Mouse (Mus musculus): Measurements from ENCODE around the gene Rasal2. TPM values are rescaled to one million over a fixed set of nuclear protein-coding genes. Genes with fewer than 3 reads are reported as not detected.
A peak's percentile ranks its signal among the peaks of the same experiment; 100 is the strongest.

Rasal2 gene
- polyA plus RNA-seq, 1 experiment from 2014 or later, result 37.1 TPM

- no peaks in the 10 kb centered on the region for H3K36me3 ChIP-seq (ENCODE audit: control insufficient read depth, insufficient read depth, low read length)
- H3K9me3 ChIP-seq (ENCODE audit: control insufficient read depth, low read length), result no peaks in the 10 kb centered on the region
- ATAC-seq, result no peak
- no peak overlapping the region for H3K9ac ChIP-seq (ENCODE audit: low read depth, low read length)
- no peaks in the 10 kb centered on the region for H3K27me3 ChIP-seq (replicated peaks; ENCODE audit: control insufficient read depth, insufficient read depth, low read length)
- H3K4me3 ChIP-seq (ENCODE audit: low read length), result no peak overlapping the region
- no peak overlapping the region for H3K27ac ChIP-seq (ENCODE audit: low read depth, low read length)
- no peak overlapping the region for H3K4me2 ChIP-seq (ENCODE audit: low read length)
- H3K4me1 ChIP-seq (ENCODE audit: control insufficient read depth, insufficient read depth, low read depth, low read length), result no peaks in the 10 kb centered on the region
- 97% methylated on average over 6 of the region's 6 CpGs for WGBS
Observed at GRCm38 (mm10) chr1:157225013-157225412, 187.4 kb downstream of the Rasal2 start.

DNA sequence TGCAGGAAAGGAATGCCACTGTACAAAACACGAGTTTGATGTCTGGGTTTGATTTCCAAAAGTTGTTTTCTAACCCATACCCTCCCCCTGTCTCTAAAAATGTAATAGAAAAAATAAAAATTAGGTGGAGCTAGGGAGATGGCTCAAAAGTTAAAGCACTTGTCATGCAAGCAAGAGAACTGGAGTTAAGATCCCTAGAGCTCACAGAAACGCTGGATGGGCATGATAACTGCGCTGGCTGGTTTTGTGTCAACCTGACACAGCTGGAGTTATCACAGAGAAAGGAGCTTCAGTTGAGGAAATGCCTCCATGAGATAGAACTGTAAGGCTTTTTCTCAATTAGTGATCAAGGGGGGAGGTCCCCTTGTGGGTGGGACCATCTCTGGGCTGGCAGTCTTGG, 191.5 kb downstream of the Rasal2 start:
- Histone ChIP-seq H3K36me3 (ENCODE audit: control insufficient read depth, insufficient read depth, low read length) (0 out of 2 replicates have a peak, but pooled peaks cover 2% of the 10 kb centered on the region), H3K4me2 (ENCODE audit: low read length) (no peak overlapping the region), H3K9me3 (ENCODE audit: control insufficient read depth, low read length) (no peaks in the 10 kb centered on the region), H3K27me3 (replicated peaks; ENCODE audit: control insufficient read depth, insufficient read depth, low read length) (no peaks in the 10 kb centered on the region), H3K4me1 (ENCODE audit: control insufficient read depth, insufficient read depth, low read depth, low read length) (no peaks in the 10 kb centered on the region), H3K4me3 (ENCODE audit: low read length) (no peak overlapping the region), H3K27ac (ENCODE audit: low read depth, low read length) (no peak overlapping the region), H3K9ac (ENCODE audit: low read depth, low read length) (no peak overlapping the region)
- no peak for ATAC-seq
- 90% methylated on average over 3 of the region's 3 CpGs for WGBS

DNA sequence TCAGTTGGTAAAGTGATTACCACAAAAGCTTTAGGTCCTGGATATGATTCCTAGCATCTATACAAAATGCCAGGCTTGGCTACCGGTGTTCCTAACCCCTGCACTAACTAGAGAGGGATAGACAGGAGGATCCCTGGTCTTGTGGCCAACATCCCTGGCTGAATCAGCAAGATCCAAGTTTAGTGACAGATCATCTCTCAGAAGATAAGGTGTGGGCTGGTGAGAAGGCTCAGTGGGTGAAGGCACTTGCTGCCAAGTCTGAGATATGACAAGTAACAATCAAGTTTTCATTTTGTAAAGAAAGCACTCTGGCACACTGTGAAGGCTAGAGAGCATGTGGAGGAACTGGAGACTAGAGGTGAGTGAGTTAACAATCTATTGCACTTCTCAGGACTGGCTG, 191.9 kb downstream of the Rasal2 start:
- H3K9ac ChIP-seq (ENCODE audit: low read depth, low read length), result no peak overlapping the region
- H3K36me3 ChIP-seq (ENCODE audit: control insufficient read depth, insufficient read depth, low read length), result 0 out of 2 replicates have a peak, but pooled peaks cover 3% of the 10 kb centered on the region
- H3K4me2 ChIP-seq (ENCODE audit: low read length), result no peak overlapping the region
- H3K27me3 ChIP-seq (replicated peaks; ENCODE audit: control insufficient read depth, insufficient read depth, low read length), result no peaks in the 10 kb centered on the region
- H3K4me1 ChIP-seq (ENCODE audit: control insufficient read depth, insufficient read depth, low read depth, low read length), result no peaks in the 10 kb centered on the region
- WGBS, result 95% methylated on average over 1 of the region's 1 CpGs
- no peak overlapping the region for H3K27ac ChIP-seq (ENCODE audit: low read depth, low read length)
- ATAC-seq, result no peak
- H3K4me3 ChIP-seq (ENCODE audit: low read length), result no peak overlapping the region
- no peaks in the 10 kb centered on the region for H3K9me3 ChIP-seq (ENCODE audit: control insufficient read depth, low read length)

DNA sequence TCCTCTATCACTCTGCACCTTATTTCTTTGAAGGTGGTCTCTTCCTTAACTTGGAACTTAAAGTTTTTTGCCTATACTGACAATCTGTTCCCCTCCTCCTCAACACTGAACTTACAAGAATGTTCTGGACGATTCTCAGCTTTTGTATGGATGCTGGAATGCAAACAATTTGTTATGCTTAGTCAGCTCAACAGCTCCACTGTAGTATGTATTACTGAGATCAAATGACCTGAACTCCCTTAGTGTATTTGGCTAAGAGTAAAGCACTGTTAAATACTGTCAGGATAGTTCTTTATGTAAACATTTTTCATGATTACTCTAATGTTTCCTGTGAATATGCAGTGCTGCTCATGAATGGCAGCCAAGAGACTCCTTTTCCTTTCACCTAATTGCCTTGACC, 203.6 kb downstream of the Rasal2 start:
- H3K36me3 ChIP-seq (ENCODE audit: control insufficient read depth, insufficient read depth, low read length), result no peaks in the 10 kb centered on the region
- WGBS, result 16% methylated on average over 1 of the region's 1 CpGs
- H3K9me3 ChIP-seq (ENCODE audit: control insufficient read depth, low read length), result no peaks in the 10 kb centered on the region
- no peak overlapping the region for H3K4me2 ChIP-seq (ENCODE audit: low read length)
- no peaks in the 10 kb centered on the region for H3K27me3 ChIP-seq (replicated peaks; ENCODE audit: control insufficient read depth, insufficient read depth, low read length)
- peaks cover 3% of the 10 kb centered on the region; the same call in 1 of the 2 replicates for H3K4me1 ChIP-seq (ENCODE audit: control insufficient read depth, insufficient read depth, low read depth, low read length)
- no peak overlapping the region for H3K4me3 ChIP-seq (ENCODE audit: low read length)
- no peak for ATAC-seq
- H3K9ac ChIP-seq (ENCODE audit: low read depth, low read length), result no peak overlapping the region
- no peak overlapping the region for H3K27ac ChIP-seq (ENCODE audit: low read depth, low read length)

DNA sequence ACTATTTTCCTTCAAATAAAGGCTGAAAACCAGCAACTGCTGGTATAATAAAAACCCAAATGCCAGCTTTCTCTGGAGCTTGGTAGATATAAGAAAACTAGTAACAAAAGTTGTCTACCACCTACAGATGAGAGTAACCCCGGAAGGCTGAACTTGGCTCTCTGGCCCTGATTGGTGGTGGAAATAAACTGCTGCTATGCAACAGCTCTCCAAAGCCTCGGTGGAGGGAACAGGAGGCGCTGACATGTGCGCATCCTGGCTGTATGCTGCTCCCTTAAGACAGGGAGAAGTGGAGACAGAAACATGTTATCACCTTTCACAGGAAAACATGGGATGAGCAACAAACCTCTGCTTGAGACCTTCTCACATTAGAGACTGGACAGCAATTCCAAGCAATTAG, 206.7 kb downstream of the Rasal2 start:
- no peak for ATAC-seq
- H3K36me3 ChIP-seq (ENCODE audit: control insufficient read depth, insufficient read depth, low read length), result no peaks in the 10 kb centered on the region
- H3K9ac ChIP-seq (ENCODE audit: low read depth, low read length), result no peak overlapping the region
- H3K4me3 ChIP-seq (ENCODE audit: low read length), result no peak overlapping the region
- H3K4me2 ChIP-seq (ENCODE audit: low read length), result no peak overlapping the region
- no peaks in the 10 kb centered on the region for H3K9me3 ChIP-seq (ENCODE audit: control insufficient read depth, low read length)
- 72% methylated on average over 4 of the region's 4 CpGs for WGBS
- no peak overlapping the region for H3K27ac ChIP-seq (ENCODE audit: low read depth, low read length)
- H3K27me3 ChIP-seq (replicated peaks; ENCODE audit: control insufficient read depth, insufficient read depth, low read length), result no peaks in the 10 kb centered on the region
- peaks cover 3% of the 10 kb centered on the region; the same call in 1 of the 2 replicates for H3K4me1 ChIP-seq (ENCODE audit: control insufficient read depth, insufficient read depth, low read depth, low read length)

- Histone ChIP-seq H3K4me1 (ENCODE audit: control insufficient read depth, insufficient read depth, low read depth, low read length) (peaks cover 7% of the 10 kb centered on the region), H3K9me3 (ENCODE audit: control insufficient read depth, low read length) (no peaks in the 10 kb centered on the region), H3K9ac (ENCODE audit: low read depth, low read length) (no peak overlapping the region), H3K27ac (ENCODE audit: low read depth, low read length) (no peak overlapping the region), H3K4me3 (ENCODE audit: low read length) (no peak overlapping the region), H3K4me2 (ENCODE audit: low read length) (no peak overlapping the region), H3K36me3 (ENCODE audit: control insufficient read depth, insufficient read depth, low read length) (no peaks in the 10 kb centered on the region), H3K27me3 (replicated peaks; ENCODE audit: control insufficient read depth, insufficient read depth, low read length) (no peaks in the 10 kb centered on the region)
- ATAC-seq, result no peak
- 64% methylated on average over 3 of the region's 3 CpGs for WGBS
Observed at GRCm38 (mm10) chr1:157183043-157183442, 229.4 kb downstream of the Rasal2 start.

GRCm38 (mm10) chr1:157182431-157182830, 230.0 kb downstream of the Rasal2 start:
- WGBS, result 40% methylated on average over 5 of the region's 5 CpGs
- H3K27ac ChIP-seq (ENCODE audit: low read depth, low read length), result no peak overlapping the region
- H3K4me2 ChIP-seq (ENCODE audit: low read length), result no peak overlapping the region
- ATAC-seq, result no peak
- H3K4me3 ChIP-seq (ENCODE audit: low read length), result no peak overlapping the region
- H3K36me3 ChIP-seq (ENCODE audit: control insufficient read depth, insufficient read depth, low read length), result no peaks in the 10 kb centered on the region
- H3K4me1 ChIP-seq (ENCODE audit: control insufficient read depth, insufficient read depth, low read depth, low read length), result peaks cover 7% of the 10 kb centered on the region
- H3K27me3 ChIP-seq (replicated peaks; ENCODE audit: control insufficient read depth, insufficient read depth, low read length), result no peaks in the 10 kb centered on the region
- no peak overlapping the region for H3K9ac ChIP-seq (ENCODE audit: low read depth, low read length)
- no peaks in the 10 kb centered on the region for H3K9me3 ChIP-seq (ENCODE audit: control insufficient read depth, low read length)

DNA sequence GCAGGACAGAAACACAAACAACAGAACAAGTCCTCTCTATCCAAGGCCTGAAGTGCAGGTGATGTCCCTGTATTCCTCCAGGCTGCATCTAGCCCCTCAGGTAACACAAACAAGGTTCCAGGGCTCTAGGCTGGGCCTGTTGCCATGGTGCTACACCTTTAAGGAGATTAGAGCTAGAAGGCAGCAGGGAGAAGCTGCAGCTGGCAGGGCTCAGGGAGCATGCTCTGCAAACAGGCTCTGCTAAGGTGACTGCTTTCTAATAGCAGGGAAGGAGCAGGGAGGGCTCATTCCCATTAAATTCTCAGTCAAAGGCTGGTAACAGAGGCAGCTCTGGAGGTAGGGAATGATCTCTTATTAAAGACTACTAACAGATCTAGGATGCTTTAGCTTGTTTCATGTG, 231.3 kb downstream of the Rasal2 start:
- H3K4me1 ChIP-seq (ENCODE audit: control insufficient read depth, insufficient read depth, low read depth, low read length), result peaks cover 7% of the 10 kb centered on the region
- H3K27me3 ChIP-seq (replicated peaks; ENCODE audit: control insufficient read depth, insufficient read depth, low read length), result no peaks in the 10 kb centered on the region
- H3K9ac ChIP-seq (ENCODE audit: low read depth, low read length), result no peak overlapping the region
- no peak overlapping the region for H3K4me2 ChIP-seq (ENCODE audit: low read length)
- no peaks in the 10 kb centered on the region for H3K9me3 ChIP-seq (ENCODE audit: control insufficient read depth, low read length)
- no peak overlapping the region for H3K4me3 ChIP-seq (ENCODE audit: low read length)
- peak; percentile 63 for ATAC-seq
- H3K27ac ChIP-seq (ENCODE audit: low read depth, low read length), result peak overlapping the region; percentile 30
- no peaks in the 10 kb centered on the region for H3K36me3 ChIP-seq (ENCODE audit: control insufficient read depth, insufficient read depth, low read length)

DNA sequence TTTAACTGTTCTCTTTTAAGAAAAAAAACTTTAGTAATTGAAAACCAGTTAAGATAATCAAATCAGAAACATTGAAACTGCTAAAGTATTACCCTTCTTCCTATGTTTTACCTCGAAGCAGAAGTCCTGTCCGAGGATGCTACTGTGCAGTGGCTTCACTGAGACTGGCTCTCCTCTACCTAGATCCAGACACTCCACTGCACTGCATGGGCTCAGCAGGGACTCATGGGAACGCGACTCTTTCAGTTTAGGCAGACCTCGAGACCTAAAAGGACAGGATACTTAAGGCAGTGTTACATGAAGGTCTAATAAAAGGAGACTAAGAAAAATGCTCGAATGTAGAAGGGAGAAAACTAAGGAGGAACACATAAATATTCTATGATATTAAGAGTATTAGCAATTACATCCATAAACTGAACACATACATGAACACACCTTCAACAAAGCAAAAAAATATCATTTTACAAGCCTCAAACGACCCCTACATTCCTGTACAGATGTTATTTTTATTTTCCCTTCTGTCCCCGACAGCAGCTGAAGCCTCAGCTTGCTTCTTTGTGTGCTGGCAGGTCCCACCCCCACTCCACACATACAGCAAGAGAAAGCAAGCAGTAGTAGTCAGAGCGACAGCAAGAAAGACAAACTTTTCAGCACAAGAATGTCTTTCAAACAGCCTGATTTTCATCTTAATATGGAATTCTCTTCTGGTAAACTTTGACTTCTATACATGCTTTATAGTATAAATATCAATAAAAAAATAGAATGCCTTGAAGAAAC, 233.2 kb downstream of the Rasal2 start:
- H3K4me3 ChIP-seq (ENCODE audit: low read length), result no peak overlapping the region
- no peak; the same call in 1 of the 2 replicates for ATAC-seq
- peak overlapping the region; percentile 31 for H3K4me2 ChIP-seq (ENCODE audit: low read length)
- WGBS, result 36% methylated on average over 9 of the region's 9 CpGs
- H3K4me1 ChIP-seq (ENCODE audit: control insufficient read depth, insufficient read depth, low read depth, low read length), result peaks cover 7% of the 10 kb centered on the region
- H3K9me3 ChIP-seq (ENCODE audit: control insufficient read depth, low read length), result no peaks in the 10 kb centered on the region
- peaks cover 8% of the 10 kb centered on the region for H3K36me3 ChIP-seq (ENCODE audit: control insufficient read depth, insufficient read depth, low read length)
- H3K9ac ChIP-seq (ENCODE audit: low read depth, low read length), result no peak overlapping the region; the same call in 1 of the 2 replicates
- H3K27ac ChIP-seq (ENCODE audit: low read depth, low read length), result no peak overlapping the region
- H3K27me3 ChIP-seq (replicated peaks; ENCODE audit: control insufficient read depth, insufficient read depth, low read length), result no peaks in the 10 kb centered on the region
